Mouse (Mus musculus): ENCODE measurements around the gene Ptrhd1.

- TF ChIP-seq POLR2A (IDR thresholded peaks at IDR 0.05; ENCODE audit: extremely low read depth, insufficient read depth, low read length) (no peak), CTCF (IDR thresholded peaks at IDR 0.05; ENCODE audit: extremely low read depth, insufficient read depth, low read length) (0 out of 2 replicates have a peak, but pooled peaks have one; percentile 23)
These were observed 44.8 kb upstream of the Ptrhd1 start for GRCm38 (mm10) chr12:4189060-4189447.

Measured in cortical plate, adult 2 months (tissue).